Mouse (Mus musculus): ENCODE results near the gene Trappc13. TPM values are rescaled to one million over a fixed set of nuclear protein-coding genes. Genes with fewer than 3 reads are reported as not detected.

Trappc13 gene
- polyA plus RNA-seq (2017; shearing (Covaris generic)) = 61.8 TPM

DNA sequence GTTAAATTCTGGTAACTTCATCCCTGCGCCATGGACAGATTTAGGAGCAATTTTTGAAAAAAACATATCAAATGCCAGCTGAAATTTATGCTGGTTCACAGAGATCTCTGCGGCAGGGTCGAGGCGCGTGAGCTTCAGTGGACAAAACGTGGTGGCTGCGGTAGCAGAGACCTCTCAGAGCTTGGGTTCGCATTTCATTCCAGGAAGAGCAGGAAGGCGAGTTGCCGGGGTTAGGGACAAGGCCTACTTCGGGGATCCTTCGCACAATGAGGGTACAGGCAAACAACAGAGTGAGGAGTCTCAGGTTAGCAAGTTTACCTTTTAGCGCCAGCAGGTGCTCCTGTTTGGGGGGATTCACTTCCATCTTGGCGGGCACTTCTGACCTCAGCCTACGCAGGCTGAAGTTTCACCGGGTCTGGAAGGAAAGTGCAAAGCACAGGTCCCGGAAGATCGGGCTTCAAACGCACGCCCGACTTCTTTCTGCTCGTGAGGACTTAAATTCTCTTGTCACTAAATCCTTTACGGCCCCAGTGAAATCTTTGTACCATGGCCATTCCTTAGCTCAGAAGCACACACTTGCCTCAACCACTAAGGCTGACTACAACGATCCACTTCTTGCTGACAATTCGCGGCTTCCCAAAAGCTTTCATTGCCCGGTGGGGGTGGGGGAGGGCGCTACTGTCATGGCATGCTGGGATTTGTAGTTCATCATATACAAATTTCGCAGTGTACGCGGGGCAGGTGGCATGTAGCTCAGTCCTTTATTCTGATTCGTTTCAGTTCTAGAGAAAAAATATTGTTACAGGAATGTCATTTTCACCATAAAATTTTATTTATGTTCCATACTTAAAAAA is at the start of gene Trappc13:
Gene Trappc13 (minus strand): TSS at position 674 of the 854 bp plus-strand sequence.

DNA sequence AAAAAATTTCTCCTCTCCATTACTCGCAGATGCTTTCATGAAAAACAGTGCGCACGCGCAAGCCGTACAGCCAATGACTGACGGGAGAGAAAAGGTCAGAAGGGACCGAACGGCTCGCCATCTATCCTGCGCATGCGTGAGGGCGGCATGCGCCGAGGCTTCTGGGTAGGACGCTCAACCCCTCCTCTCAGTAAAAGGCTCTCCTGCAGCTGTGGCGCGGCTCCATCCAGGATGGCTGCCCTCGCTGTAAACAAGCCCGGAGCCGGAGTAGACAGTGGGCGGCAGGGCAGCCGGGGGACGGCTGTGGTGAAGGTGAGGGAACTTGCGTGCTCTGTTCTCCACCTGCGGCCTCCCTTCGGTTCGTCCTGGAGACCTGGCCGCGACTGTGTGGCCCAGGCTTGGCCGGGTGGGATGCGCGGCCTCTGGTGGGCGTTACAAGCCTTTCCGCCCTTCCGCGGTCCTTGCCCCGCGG is 417 bp upstream of the Trappc13 start, which contains the start of gene Trim23:
Gene Trim23 (plus strand): TSS at position 148 of the 472 bp plus-strand sequence.

DNA sequence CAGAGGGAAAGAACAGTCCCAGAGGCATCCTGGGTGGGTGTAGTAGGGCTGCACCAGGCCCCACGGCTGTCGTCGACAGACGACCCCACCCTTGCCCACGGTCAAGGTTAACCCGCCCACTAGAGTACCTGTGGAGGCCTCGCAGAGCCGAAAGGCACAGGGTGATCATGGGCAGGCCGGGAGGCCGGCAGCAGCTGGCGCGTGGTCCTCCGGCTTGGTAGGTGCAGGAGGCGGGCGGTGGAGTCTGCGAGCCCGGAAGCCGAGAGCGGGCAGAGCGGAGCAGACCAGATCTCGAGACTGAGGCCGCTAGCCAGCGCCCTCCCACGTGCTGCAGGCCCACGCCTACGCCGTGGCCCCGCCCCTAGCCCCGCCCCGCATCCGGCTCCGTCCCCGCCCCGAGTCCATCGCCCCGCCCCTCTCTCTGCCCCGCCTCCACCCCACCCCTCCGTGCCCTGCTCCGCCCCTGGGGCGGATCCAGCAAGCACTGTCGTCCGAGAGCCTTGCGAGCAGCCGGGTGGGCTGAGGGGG is 68.9 kb downstream of the Trappc13 start, which contains the start of the genes Nln and Sgtb:
Gene Nln (minus strand): TSS at position 327 of the 528 bp plus-strand sequence.
Gene Sgtb (plus strand): TSS at position 454 of the 528 bp plus-strand sequence.

Other genes with a start within 250 kb of the Trappc13 start
- gene Nln, start 68.9 kb downstream of the Trappc13 start, polyA plus RNA-seq (2017; shearing (Covaris generic)) = 12.1 TPM
- gene Sgtb, start 68.7 kb downstream of the Trappc13 start, polyA plus RNA-seq (2017; shearing (Covaris generic)) = 0.35 TPM
- 20.0 TPM for gene Trim23, start 328 bp upstream of the Trappc13 start, polyA plus RNA-seq (2017; shearing (Covaris generic))
- 4.9 TPM for gene Cenpk, start 50.1 kb upstream of the Trappc13 start, polyA plus RNA-seq (2017; shearing (Covaris generic))
- 10.2 TPM for gene Ppwd1, start 50.4 kb upstream of the Trappc13 start, polyA plus RNA-seq (2017; shearing (Covaris generic))
- 28.7 TPM for gene Adamts6, start 109.4 kb upstream of the Trappc13 start, polyA plus RNA-seq (2017; shearing (Covaris generic))